Mouse (Mus musculus) bone marrow macrophage, adult 2 months (primary cell): ENCODE results near the gene Mbd6.

Source experiments
- CTCF ChIP-seq: IDR thresholded peaks from 2 replicates; pipeline ENCODE4 v1.5.1; 2012; ENCODE audit warnings: low read depth, mild to moderate bottlenecking, low read length, moderate library complexity
- POLR2A ChIP-seq: IDR thresholded peaks from 2 replicates; pipeline ENCODE4 v1.6.1; 2012; ENCODE audit warnings: mild to moderate bottlenecking, low read depth, low read length, borderline replicate concordance

- TF ChIP-seq CTCF (no peak), POLR2A (no peak)
Observed at GRCm38 (mm10) chr10:127281316-127281715, 7.5 kb downstream of the Mbd6 start.
